Mouse (Mus musculus) intestine, embryonic 15.5 days (tissue): ENCODE measurements around the gene Rps29. TPM values are rescaled to one million over a fixed set of nuclear protein-coding genes. Genes with fewer than 3 reads are reported as not detected.

Experiments used
- polyA plus RNA-seq: library from polyadenylated mRNA; unstranded; fragments of >200 nt; fragmentation: Nextera tagmentation; extraction: Ambion mirVana; gene quantifications from 2 replicates; pipeline ENCODE4 v1.2.1, GENCODE M21; 2015

Gene Rps29
- polyA plus RNA-seq, 1 experiment from 2014 or later, result 2,016 TPM

Other genes starting within 250 kb of the Rps29 start
- gene Lrr1, start 9.6 kb upstream of the Rps29 start, polyA plus RNA-seq, result 17.2 and 17.8 TPM in 2 replicates
- 720 and 763 TPM in 2 replicates for gene Rpl36al, start 24.9 kb upstream of the Rps29 start, polyA plus RNA-seq
- gene Mgat2, start 25.0 kb upstream of the Rps29 start, polyA plus RNA-seq, result 52.8 and 58.7 TPM in 2 replicates
- 25.4 and 28.6 TPM in 2 replicates for gene Gm49383, start 37.9 kb upstream of the Rps29 start, polyA plus RNA-seq
- 9.0 and 9.1 TPM in 2 replicates for gene Dnaaf2, start 39.2 kb upstream of the Rps29 start, polyA plus RNA-seq
- gene Gm49384, start 45.1 kb upstream of the Rps29 start, polyA plus RNA-seq, result 23.7 and 24.7 TPM in 2 replicates
- 23.4 and 25.9 TPM in 2 replicates for gene Pole2, start 69.0 kb upstream of the Rps29 start, polyA plus RNA-seq
- 5.0 and 7.4 TPM in 2 replicates for gene Klhdc1, start 82.0 kb upstream of the Rps29 start, polyA plus RNA-seq
- 107 and 115 TPM in 2 replicates for gene Klhdc2, start 137.5 kb upstream of the Rps29 start, polyA plus RNA-seq
- 71.6 and 71.8 TPM in 2 replicates for gene Nemf, start 198.0 kb upstream of the Rps29 start, polyA plus RNA-seq
- 49.5 and 54.9 TPM in 2 replicates for gene Arf6, start 213.0 kb upstream of the Rps29 start, polyA plus RNA-seq
- gene Gm9887, start 213.3 kb upstream of the Rps29 start, polyA plus RNA-seq, result 1.7 and 2.0 TPM in 2 replicates